Mouse (Mus musculus) myocyte (in vitro differentiated cells): Measurements from ENCODE around the gene Lrrc1.

Source experiments
- CEBPB ChIP-seq: IDR thresholded peaks from 2 replicates; pipeline ENCODE4 v1.6.1; 2011; ENCODE audit warnings: mild to moderate bottlenecking, moderate library complexity; ENCODE audit not compliant: poor library complexity, insufficient read depth, severe bottlenecking
- E2F4 ChIP-seq: IDR thresholded peaks from one replicate; pipeline ENCODE4 v1.6.1; 2011; ENCODE audit warnings: mild to moderate bottlenecking, control low read depth, moderate library complexity; ENCODE audit not compliant: insufficient read depth
- MAX ChIP-seq: IDR thresholded peaks from one replicate; pipeline ENCODE4 v1.6.1; 2011; ENCODE audit warnings: low read depth, mild to moderate bottlenecking, control low read depth
- MYOD1 ChIP-seq, 3 experiments: IDR thresholded peaks; one replicate each; pipeline ENCODE4 v1.6.1; 2011; ENCODE audit warnings: control low read depth in 2 of 3, low read depth in 2 of 3, mild to moderate bottlenecking in 2 of 3, moderate library complexity in 1 of 3; ENCODE audit not compliant: insufficient read length in 2 of 3, control insufficient read depth in 1 of 3
- MYOG ChIP-seq, 3 experiments: IDR thresholded peaks; one replicate each; pipeline ENCODE4 v1.6.1; 2011; ENCODE audit warnings: control low read depth in 2 of 3, low read depth in 2 of 3, mild to moderate bottlenecking in 2 of 3; ENCODE audit not compliant: insufficient read length in 2 of 3, control insufficient read depth in 1 of 3, insufficient read depth in 1 of 3
- POLR2A ChIP-seq: IDR thresholded peaks from one replicate; pipeline ENCODE4 v1.6.1; 2011; ENCODE audit warnings: low read depth, mild to moderate bottlenecking, control low read depth, moderate library complexity; ENCODE audit not compliant: insufficient read length
- POLR2AphosphoS2 ChIP-seq: IDR thresholded peaks from one replicate; pipeline ENCODE4 v1.6.1; 2011; ENCODE audit warnings: low read depth, control low read depth; ENCODE audit not compliant: insufficient read length
- REST ChIP-seq: IDR thresholded peaks from one replicate; pipeline ENCODE4 v1.6.1; 2011; ENCODE audit warnings: mild to moderate bottlenecking, control low read depth, moderate library complexity; ENCODE audit not compliant: insufficient read depth, insufficient read length
- TCF12 ChIP-seq: IDR thresholded peaks from one replicate; pipeline ENCODE4 v1.6.1; 2011; ENCODE audit warnings: mild to moderate bottlenecking, control low read depth; ENCODE audit not compliant: poor library complexity, insufficient read depth, severe bottlenecking
- TCF3 ChIP-seq: IDR thresholded peaks from one replicate; pipeline ENCODE4 v1.6.1; 2011; ENCODE audit warnings: low read depth, control low read depth; ENCODE audit not compliant: insufficient read length
- USF1 ChIP-seq: IDR thresholded peaks from one replicate; pipeline ENCODE4 v1.6.1; 2011; ENCODE audit warnings: low read depth, mild to moderate bottlenecking, control low read depth, moderate library complexity

GRCm38 (mm10) chr9:77455439-77456168 is 89.1 kb downstream of the Lrrc1 start:
- TF ChIP-seq POLR2A (no peak), MYOG (IDR thresholded peaks at IDR 0.05; ENCODE audit: control insufficient read depth in 1 of 3, insufficient read depth in 1 of 3, insufficient read length in 2 of 3, low read depth in 2 of 3) (no peak), USF1 (no peak), E2F4 (no peak), MYOD1 (IDR thresholded peaks at IDR 0.05; ENCODE audit: control insufficient read depth in 1 of 3, insufficient read length in 2 of 3, low read depth in 2 of 3) (no peak), CEBPB (no peak), POLR2AphosphoS2 (no peak), MAX (no peak), REST (no peak), TCF12 (no peak), TCF3 (no peak)
